Mouse (Mus musculus) midbrain, embryonic 16.5 days (tissue): ENCODE data around the gene Fyn. TPM values are rescaled to one million over a fixed set of nuclear protein-coding genes. Genes with fewer than 3 reads are reported as not detected.

Experiments
- ATAC-seq: fragments of 200-750 bp; cut with Nextera tagmentation; 2 replicates; pipeline ENCODE4 v1.8.0; 2017; ENCODE audit warnings: moderate TSS enrichment
- H3K27ac ChIP-seq: fragments of 300-500 bp; sonication (generic); 2 replicates; pipeline ENCODE4 v1.5.1; 2014; ENCODE audit warnings: mild to moderate bottlenecking, low read length, mixed read lengths
- H3K27me3 ChIP-seq: fragments of 300-500 bp; sonication (generic); 2 replicates; pipeline ENCODE4 v1.6.1; 2014; ENCODE audit warnings: low read depth, low read length, mixed read lengths; ENCODE audit not compliant: control insufficient read depth, insufficient read depth
- H3K36me3 ChIP-seq: fragments of 300-500 bp; sonication (generic); 2 replicates; pipeline ENCODE4 v1.6.1; 2014; ENCODE audit warnings: mild to moderate bottlenecking, low read length, moderate library complexity, mixed read lengths; ENCODE audit not compliant: control insufficient read depth, insufficient read depth
- H3K4me1 ChIP-seq: fragments of 300-500 bp; sonication (generic); 2 replicates; pipeline ENCODE4 v1.6.1; 2014; ENCODE audit warnings: mild to moderate bottlenecking, low read length, mixed read lengths; ENCODE audit not compliant: control insufficient read depth, insufficient read depth
- H3K4me2 ChIP-seq: fragments of 300-500 bp; sonication (generic); 2 replicates; pipeline ENCODE4 v1.6.1; 2014; ENCODE audit warnings: mild to moderate bottlenecking, low read length, mixed read lengths
- H3K4me3 ChIP-seq: fragments of 300-500 bp; sonication (generic); 2 replicates; pipeline ENCODE4 v1.5.1; 2014; ENCODE audit warnings: low read depth, mild to moderate bottlenecking, low read length, moderate library complexity, mixed read lengths
- H3K9ac ChIP-seq: fragments of 300-500 bp; sonication (generic); 2 replicates; pipeline ENCODE4 v1.6.1; 2014; ENCODE audit warnings: low read depth, low read length, mixed read lengths
- H3K9me3 ChIP-seq: fragments of 300-500 bp; sonication (generic); replicated peaks from 2 replicates; pipeline ENCODE4 v1.6.1; 2014; ENCODE audit warnings: mild to moderate bottlenecking, low read length, mixed read lengths; ENCODE audit not compliant: control insufficient read depth, poor library complexity, severe bottlenecking
- WGBS: fragments of 180-500 bp; shearing (Covaris S2); extraction: QIAGEN DNeasy Blood & Tissue Kit; methylation state at CpG from one replicate; pipeline ENCODE4 v1.1.7; 2014; 5-methylcytosine and 5-hydroxymethylcytosine counted together
- polyA plus RNA-seq: library from polyadenylated mRNA; unstranded; fragments of >200 nt; fragmentation: Nextera tagmentation; extraction: Ambion mirVana; gene quantifications from 2 replicates; pipeline ENCODE4 v1.2.1, GENCODE M21; 2015

Fyn gene
- polyA plus RNA-seq, 1 experiment from 2014 or later = 71.2 TPM

- Histone ChIP-seq H3K4me3 (no peak overlapping the region), H3K4me2 (no peak overlapping the region), H3K4me1 (peaks cover 33% of the 10 kb centered on the region), H3K36me3 (no peaks in the 10 kb centered on the region), H3K27me3 (no peaks in the 10 kb centered on the region), H3K9me3 (no peaks in the 10 kb centered on the region), H3K27ac (no peak overlapping the region), H3K9ac (no peak overlapping the region)
- no peak for ATAC-seq
- 80% methylated on average over 3 of the region's 3 CpGs for WGBS
These were observed 57.4 kb downstream of the Fyn start for GRCm38 (mm10) chr10:39426033-39426432.

- no peaks in the 10 kb centered on the region for H3K9me3 ChIP-seq
- 33% methylated on average over 5 of the region's 5 CpGs for whole genome bisulfite sequencing
- H3K27me3 ChIP-seq = no peaks in the 10 kb centered on the region
- H3K4me1 ChIP-seq = peaks cover 29% of the 10 kb centered on the region
- H3K36me3 ChIP-seq = no peaks in the 10 kb centered on the region
- ATAC-seq = peak; percentile 60
- H3K27ac ChIP-seq = peak overlapping the region; percentile 50; the same call in 1 of the 2 replicates
- no peak overlapping the region for H3K4me2 ChIP-seq
- no peak overlapping the region for H3K4me3 ChIP-seq
- no peak overlapping the region for H3K9ac ChIP-seq
These were observed 58.3 kb downstream of the Fyn start for GRCm38 (mm10) chr10:39426833-39427490.

GRCm38 (mm10) chr10:39429661-39430060 is 61.0 kb downstream of the Fyn start:
- Histone ChIP-seq H3K9ac (no peak overlapping the region), H3K4me2 (no peak overlapping the region), H3K27ac (no peak overlapping the region), H3K27me3 (no peaks in the 10 kb centered on the region), H3K4me3 (no peak overlapping the region), H3K4me1 (peaks cover 29% of the 10 kb centered on the region), H3K36me3 (no peaks in the 10 kb centered on the region), H3K9me3 (no peaks in the 10 kb centered on the region)
- 84% methylated on average over 4 of the region's 4 CpGs for WGBS
- no peak for ATAC-seq

GRCm38 (mm10) chr10:39430074-39430764 is 61.6 kb downstream of the Fyn start:
- Histone ChIP-seq H3K4me2 (no peak overlapping the region), H3K27ac (no peak overlapping the region), H3K27me3 (no peaks in the 10 kb centered on the region), H3K4me1 (peaks cover 29% of the 10 kb centered on the region), H3K36me3 (no peaks in the 10 kb centered on the region), H3K9ac (no peak overlapping the region), H3K9me3 (no peaks in the 10 kb centered on the region), H3K4me3 (no peak overlapping the region)
- 55% methylated on average over 14 of the region's 14 CpGs for WGBS
- no peak for ATAC-seq

DNA sequence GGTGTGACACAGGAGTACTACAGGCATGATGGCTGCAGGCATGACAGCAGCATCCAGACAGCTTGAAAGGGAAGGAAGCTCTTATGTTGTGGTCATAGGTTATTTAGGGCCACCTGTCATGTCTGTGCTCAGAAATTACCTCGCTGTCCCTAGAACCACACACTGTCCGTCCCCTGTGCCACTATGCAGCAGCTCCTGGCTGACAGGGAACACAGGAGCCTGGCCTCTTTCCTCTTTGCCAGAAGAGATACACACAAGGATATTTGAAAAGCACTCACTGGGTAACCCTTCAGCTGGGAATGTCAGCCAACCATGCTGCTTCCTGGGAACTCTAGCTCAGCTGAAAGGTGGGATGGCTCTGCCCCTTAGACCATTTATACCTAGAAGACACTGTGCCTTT is 62.6 kb downstream of the Fyn start:
- no peak overlapping the region for H3K9ac ChIP-seq
- no peaks in the 10 kb centered on the region for H3K27me3 ChIP-seq
- 75% methylated on average over 2 of the region's 2 CpGs for whole genome bisulfite sequencing
- no peak for ATAC-seq
- peaks cover 32% of the 10 kb centered on the region for H3K4me1 ChIP-seq
- no peaks in the 10 kb centered on the region for H3K36me3 ChIP-seq
- 0 out of 2 replicates have a peak overlapping the region, but pooled peaks have one; percentile 5 for H3K27ac ChIP-seq
- no peak overlapping the region for H3K4me3 ChIP-seq
- no peaks in the 10 kb centered on the region for H3K9me3 ChIP-seq
- no peak overlapping the region for H3K4me2 ChIP-seq

GRCm38 (mm10) chr10:39432648-39433568 is 64.3 kb downstream of the Fyn start:
- WGBS = 82% methylated on average over 14 of the region's 14 CpGs
- Histone ChIP-seq H3K9me3 (no peaks in the 10 kb centered on the region), H3K27me3 (no peaks in the 10 kb centered on the region), H3K4me1 (peaks cover 30% of the 10 kb centered on the region), H3K9ac (no peak overlapping the region), H3K27ac (no peak overlapping the region), H3K36me3 (no peaks in the 10 kb centered on the region), H3K4me2 (no peak overlapping the region), H3K4me3 (no peak overlapping the region)
- ATAC-seq = no peak

DNA sequence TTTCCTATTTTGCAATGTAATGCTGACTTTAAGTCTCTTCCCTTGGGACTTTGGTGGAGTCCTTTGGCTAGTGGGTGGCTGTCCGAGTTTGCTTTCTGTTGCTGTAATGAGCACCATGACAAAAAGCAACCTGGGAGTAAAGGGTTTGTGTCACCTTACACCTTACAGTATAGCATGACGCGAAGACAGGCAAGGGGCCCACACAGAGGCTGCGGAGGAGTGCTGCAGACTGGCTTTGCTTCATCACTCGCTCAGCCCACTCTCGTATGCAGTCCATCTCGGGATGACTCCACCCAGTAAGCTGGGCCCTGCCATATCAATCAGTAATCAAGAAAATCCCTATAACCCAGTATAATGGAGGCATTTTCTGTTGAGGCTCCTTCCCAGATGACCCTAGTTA is 65.2 kb downstream of the Fyn start:
- Histone ChIP-seq H3K9ac (no peak overlapping the region), H3K4me3 (no peak overlapping the region), H3K27me3 (no peaks in the 10 kb centered on the region), H3K36me3 (no peaks in the 10 kb centered on the region), H3K9me3 (no peaks in the 10 kb centered on the region), H3K27ac (no peak overlapping the region), H3K4me1 (peaks cover 37% of the 10 kb centered on the region), H3K4me2 (no peak overlapping the region)
- 93% methylated on average over 7 of the region's 7 CpGs for WGBS
- ATAC-seq = no peak

DNA sequence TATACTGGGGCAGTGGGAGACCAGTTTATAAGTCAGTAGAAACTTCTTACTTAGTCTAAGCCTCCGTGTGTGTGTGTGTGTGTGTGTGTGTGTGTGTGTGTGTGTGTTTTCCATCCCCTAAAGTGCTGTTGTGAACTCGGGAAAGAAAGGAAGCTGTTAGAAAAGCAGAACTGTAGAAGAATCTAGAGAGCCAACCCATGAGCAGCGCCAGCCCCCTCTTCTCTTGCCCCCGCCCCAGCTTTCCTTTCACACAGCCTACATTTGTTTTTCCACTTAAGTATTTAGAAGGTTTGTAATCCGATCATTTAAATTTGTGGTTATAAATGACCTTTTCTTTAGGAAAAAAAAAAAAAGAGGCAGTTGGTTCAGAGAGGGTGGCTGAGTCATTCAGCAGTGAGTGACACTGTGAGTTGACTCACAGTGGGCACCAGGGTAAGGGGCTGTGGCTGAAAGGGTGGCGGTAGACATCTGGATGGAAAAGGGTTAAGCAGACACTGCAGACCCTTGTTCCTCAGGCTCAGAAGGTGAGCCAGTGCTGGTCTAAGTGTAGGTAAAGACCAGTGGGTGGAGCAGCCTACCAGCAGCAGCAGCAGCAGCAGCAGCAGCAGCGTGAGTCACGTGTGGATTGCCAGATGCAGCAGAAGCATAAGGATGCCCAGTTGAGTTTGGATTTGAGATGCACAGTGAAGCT is 66.2 kb downstream of the Fyn start:
- Histone ChIP-seq H3K4me2 (no peak overlapping the region), H3K4me3 (no peak overlapping the region), H3K9ac (no peak overlapping the region), H3K27me3 (no peaks in the 10 kb centered on the region), H3K36me3 (no peaks in the 10 kb centered on the region), H3K27ac (no peak overlapping the region), H3K9me3 (no peaks in the 10 kb centered on the region), H3K4me1 (peaks cover 40% of the 10 kb centered on the region)
- no peak for ATAC-seq
- WGBS = 71% methylated on average over 8 of the region's 8 CpGs
